Mouse (Mus musculus) lung, embryonic 16.5 days (tissue): ENCODE results near the gene Plcg2. TPM values are rescaled to one million over a fixed set of nuclear protein-coding genes. Genes with fewer than 3 reads are reported as not detected.

Source experiments
- ATAC-seq: fragments of 200-750 bp; cut with Nextera tagmentation; 2 replicates; pipeline ENCODE4 v1.8.0; 2017; ENCODE audit warnings: low read depth, mild to moderate bottlenecking, moderate library complexity
- H3K27ac ChIP-seq: fragments of 300-500 bp; sonication (generic); 2 replicates; pipeline ENCODE4 v1.5.1; 2014; ENCODE audit warnings: mild to moderate bottlenecking, control low read depth, low read length
- H3K27me3 ChIP-seq: fragments of 300-500 bp; sonication (generic); 2 replicates; pipeline ENCODE4 v1.6.1; 2014; ENCODE audit warnings: low read depth, low read length, mixed read lengths; ENCODE audit not compliant: control insufficient read depth, insufficient read depth
- H3K36me3 ChIP-seq: fragments of 300-500 bp; sonication (generic); 2 replicates; pipeline ENCODE4 v1.6.1; 2014; ENCODE audit warnings: low read length; ENCODE audit not compliant: control insufficient read depth, insufficient read depth
- H3K4me1 ChIP-seq: fragments of 300-500 bp; sonication (generic); replicated peaks from 2 replicates; pipeline ENCODE4 v1.6.1; 2014; ENCODE audit warnings: low read length, mixed read lengths; ENCODE audit not compliant: control insufficient read depth, insufficient read depth
- H3K4me2 ChIP-seq: fragments of 300-500 bp; sonication (generic); 2 replicates; pipeline ENCODE4 v1.6.1; 2014; ENCODE audit warnings: low read depth, low read length, control low read depth
- H3K4me3 ChIP-seq: fragments of 300-500 bp; sonication (generic); 2 replicates; pipeline ENCODE4 v1.5.1; 2014; ENCODE audit warnings: mild to moderate bottlenecking, low read length, control low read depth
- H3K9ac ChIP-seq: fragments of 300-500 bp; sonication (generic); 2 replicates; pipeline ENCODE4 v1.6.1; 2014; ENCODE audit warnings: low read length, control low read depth
- H3K9me3 ChIP-seq: fragments of 300-500 bp; sonication (generic); 2 replicates; pipeline ENCODE4 v1.6.1; 2016; ENCODE audit warnings: low read length; ENCODE audit not compliant: control insufficient read depth
- WGBS: fragments of 180-500 bp; shearing (Covaris S2); extraction: QIAGEN DNeasy Blood & Tissue Kit; methylation state at CpG from one replicate; pipeline ENCODE4 v1.1.7; 2014; 5-methylcytosine and 5-hydroxymethylcytosine counted together
- polyA plus RNA-seq: library from polyadenylated mRNA; unstranded; fragments of >200 nt; fragmentation: Nextera tagmentation; extraction: Ambion mirVana; gene quantifications from 2 replicates; pipeline ENCODE4 v1.2.1, GENCODE M21; 2015

The Plcg2 gene
- polyA plus RNA-seq, 1 experiment from 2014 or later = 4.3 TPM

DNA sequence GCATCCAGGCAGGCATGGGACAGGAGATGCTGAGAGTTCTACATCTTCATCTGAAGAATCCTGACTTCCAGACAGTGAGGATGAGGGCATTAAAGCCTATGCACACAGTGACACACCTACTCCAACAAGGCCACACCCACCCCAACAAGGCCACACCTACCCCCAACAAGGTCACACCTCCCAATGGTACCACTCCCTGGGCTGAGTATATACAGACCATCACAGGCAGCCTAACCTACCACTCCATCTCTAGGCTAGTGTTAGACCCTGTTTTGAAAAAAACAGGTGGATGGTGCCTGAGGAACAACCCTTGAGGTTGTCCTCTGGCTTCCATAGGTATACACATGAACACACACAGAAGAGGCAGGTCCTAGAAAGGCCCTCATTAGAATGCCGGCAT is 154.2 kb downstream of the Plcg2 start:
- WGBS = 97% methylated on average over 1 of the region's 1 CpGs
- Histone ChIP-seq H3K9me3 (peaks cover 3% of the 10 kb centered on the region; the same call in 1 of the 2 replicates), H3K4me3 (no peak overlapping the region), H3K4me2 (no peak overlapping the region), H3K36me3 (no peaks in the 10 kb centered on the region), H3K27ac (no peak overlapping the region), H3K9ac (no peak overlapping the region), H3K4me1 (no peaks in the 10 kb centered on the region), H3K27me3 (no peaks in the 10 kb centered on the region)
- ATAC-seq = no peak

DNA sequence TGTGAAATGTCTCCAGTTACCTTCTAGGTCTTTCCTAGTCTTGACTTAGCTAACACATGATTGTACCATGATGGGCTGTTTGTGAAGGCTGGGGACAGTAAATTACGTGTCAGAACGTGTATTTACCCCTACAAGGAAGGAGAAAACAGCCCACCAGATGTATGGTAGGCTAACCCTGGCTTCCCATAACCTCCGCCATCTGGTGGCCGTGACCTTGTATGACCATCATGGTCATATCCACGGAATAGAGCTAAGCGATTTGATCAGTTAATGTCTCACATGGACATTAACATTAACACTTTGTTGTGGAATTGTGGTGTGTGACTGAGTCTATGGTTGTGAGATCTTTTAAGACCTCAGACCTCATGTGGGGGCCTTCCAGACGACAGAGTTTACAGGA is 160.9 kb downstream of the Plcg2 start:
- no peak for ATAC-seq
- Histone ChIP-seq H3K9ac (no peak overlapping the region), H3K27ac (no peak overlapping the region), H3K4me1 (peaks cover 8% of the 10 kb centered on the region; the same call in 1 of the 2 replicates), H3K4me2 (no peak overlapping the region), H3K4me3 (no peak overlapping the region), H3K27me3 (no peaks in the 10 kb centered on the region), H3K9me3 (no peaks in the 10 kb centered on the region), H3K36me3 (no peaks in the 10 kb centered on the region)
- 65% methylated on average over 7 of the region's 7 CpGs for WGBS

DNA sequence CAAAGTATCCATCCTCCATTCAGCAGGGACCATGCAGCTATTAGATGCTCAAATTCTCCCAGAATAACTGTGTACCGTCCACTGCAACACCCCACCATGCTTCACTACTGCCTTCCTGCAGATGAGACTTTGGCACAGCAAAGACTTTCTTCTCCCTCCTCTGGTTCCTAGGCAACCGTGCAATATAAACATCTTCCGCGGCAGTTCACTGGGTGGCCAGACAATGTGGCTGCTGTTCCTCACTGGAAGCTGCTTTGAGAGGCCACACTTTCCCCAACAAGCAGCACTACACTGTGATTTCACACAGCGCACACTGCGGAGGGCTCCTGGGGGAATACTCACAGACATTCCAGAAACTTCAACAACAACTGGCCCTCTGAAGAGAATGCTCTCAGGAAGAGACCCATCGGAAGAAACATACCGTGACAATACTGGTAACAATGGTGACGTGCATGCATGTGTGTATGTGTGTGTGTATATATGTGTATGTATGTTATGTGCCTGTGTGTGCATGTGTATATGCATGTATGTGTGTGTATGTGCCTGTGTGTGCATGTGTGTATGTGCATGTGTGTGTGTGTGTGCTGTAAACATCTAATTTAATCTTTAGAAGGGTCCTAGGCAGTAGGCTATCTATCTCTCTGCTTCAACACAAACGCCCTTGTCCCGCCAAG is 162.4 kb downstream of the Plcg2 start:
- no peak overlapping the region for H3K4me2 ChIP-seq
- H3K27ac ChIP-seq = no peak overlapping the region
- H3K4me3 ChIP-seq = no peak overlapping the region
- H3K4me1 ChIP-seq = peaks cover 8% of the 10 kb centered on the region; the same call in 1 of the 2 replicates
- H3K27me3 ChIP-seq = no peaks in the 10 kb centered on the region
- H3K9me3 ChIP-seq = no peaks in the 10 kb centered on the region
- peak; percentile 84 for ATAC-seq
- H3K36me3 ChIP-seq = no peaks in the 10 kb centered on the region
- no peak overlapping the region for H3K9ac ChIP-seq
- 13% methylated on average over 11 of the region's 11 CpGs for WGBS

GRCm38 (mm10) chr8:117667349-117668124 is 169.4 kb downstream of the Plcg2 start:
- no peaks in the 10 kb centered on the region for H3K36me3 ChIP-seq
- H3K4me2 ChIP-seq = no peak overlapping the region
- no peak overlapping the region for H3K27ac ChIP-seq
- no peak overlapping the region for H3K9ac ChIP-seq
- no peaks in the 10 kb centered on the region for H3K4me1 ChIP-seq
- H3K9me3 ChIP-seq = no peaks in the 10 kb centered on the region
- ATAC-seq = no peak
- H3K27me3 ChIP-seq = peaks cover 4% of the 10 kb centered on the region; the same call in 1 of the 2 replicates
- H3K4me3 ChIP-seq = no peak overlapping the region
- whole genome bisulfite sequencing = 66% methylated on average over 13 of the region's 13 CpGs

DNA sequence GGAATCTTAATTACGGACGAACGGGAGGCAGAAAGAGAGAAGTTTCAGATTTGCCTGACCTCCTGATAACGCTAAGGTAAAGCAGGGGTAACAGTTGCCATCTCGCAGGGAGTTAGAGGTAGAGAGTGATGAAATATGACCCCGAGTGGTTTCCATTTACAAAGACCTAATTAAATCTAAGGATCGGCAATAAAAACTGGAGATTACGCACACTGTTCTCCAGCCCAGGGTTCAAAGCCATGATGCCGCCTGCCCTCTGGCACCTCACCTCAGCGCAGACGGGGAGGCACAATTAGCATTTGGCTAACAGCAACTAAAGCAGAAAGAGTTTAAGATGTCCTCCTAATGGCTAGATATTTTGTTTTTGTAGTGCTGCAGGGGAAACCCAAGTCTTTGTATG is 172.4 kb downstream of the Plcg2 start:
- Histone ChIP-seq H3K4me3 (no peak overlapping the region), H3K9ac (no peak overlapping the region), H3K9me3 (no peaks in the 10 kb centered on the region), H3K36me3 (no peaks in the 10 kb centered on the region), H3K27me3 (peaks cover 4% of the 10 kb centered on the region; the same call in 1 of the 2 replicates), H3K4me2 (no peak overlapping the region), H3K27ac (no peak overlapping the region), H3K4me1 (no peaks in the 10 kb centered on the region)
- WGBS = 19% methylated on average over 11 of the region's 11 CpGs
- ATAC-seq = no peak

GRCm38 (mm10) chr8:117672558-117672957 is 174.5 kb downstream of the Plcg2 start:
- H3K4me3 ChIP-seq = no peak overlapping the region
- no peak for ATAC-seq
- no peak overlapping the region for H3K4me2 ChIP-seq
- no peaks in the 10 kb centered on the region for H3K4me1 ChIP-seq
- WGBS = 75% methylated on average over 3 of the region's 3 CpGs
- no peaks in the 10 kb centered on the region for H3K9me3 ChIP-seq
- peaks cover 4% of the 10 kb centered on the region; the same call in 1 of the 2 replicates for H3K27me3 ChIP-seq
- no peak overlapping the region for H3K27ac ChIP-seq
- no peaks in the 10 kb centered on the region for H3K36me3 ChIP-seq
- no peak overlapping the region for H3K9ac ChIP-seq

- Histone ChIP-seq H3K4me1 (no peaks in the 10 kb centered on the region), H3K4me2 (peak within 1 kb of the TSS; percentile 73), H3K27ac (no peak within 1 kb of the TSS), H3K27me3 (peaks cover 4% of the 10 kb centered on the region; the same call in 1 of the 2 replicates), H3K4me3 (peak within 1 kb of the TSS; percentile 61), H3K36me3 (no peaks in the 10 kb centered on the region), H3K9ac (peak within 1 kb of the TSS; percentile 68), H3K9me3 (no peaks in the 10 kb centered on the region)
- peak; percentile 36; the same call in 1 of the 2 replicates for ATAC-seq
- WGBS = 4% methylated on average over 17 of the region's 17 CpGs
Observed at GRCm38 (mm10) chr8:117673430-117673830, 175.3 kb downstream of the Plcg2 start, which contains the start of gene Sdr42e1. TSS of gene Sdr42e1 (minus strand) at chr8:117673689.

DNA sequence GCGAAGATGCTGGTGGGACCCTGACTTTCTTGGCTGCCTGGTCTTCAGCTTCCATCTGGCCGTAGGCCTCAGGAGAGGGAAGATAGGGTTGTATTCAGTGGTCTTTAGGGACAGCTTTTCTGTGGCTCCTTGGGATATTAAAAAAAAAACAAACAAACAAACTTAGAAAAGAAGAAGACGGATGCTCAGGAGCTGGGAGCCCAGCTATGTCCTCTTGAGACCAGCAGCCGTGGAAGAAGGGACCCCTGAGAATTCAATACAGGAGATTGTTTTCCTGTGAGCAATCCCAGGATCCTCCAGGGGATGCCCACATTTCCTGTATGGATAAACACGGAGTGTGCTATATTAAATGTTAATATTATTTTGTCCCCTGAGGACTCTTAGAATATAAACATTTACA is 177.1 kb downstream of the Plcg2 start:
- Histone ChIP-seq H3K9ac (no peak overlapping the region), H3K9me3 (no peaks in the 10 kb centered on the region), H3K4me3 (no peak overlapping the region), H3K36me3 (no peaks in the 10 kb centered on the region), H3K27ac (no peak overlapping the region), H3K4me2 (no peak overlapping the region), H3K4me1 (no peaks in the 10 kb centered on the region), H3K27me3 (peaks cover 4% of the 10 kb centered on the region; the same call in 1 of the 2 replicates)
- 72% methylated on average over 5 of the region's 5 CpGs for WGBS
- ATAC-seq = no peak

DNA sequence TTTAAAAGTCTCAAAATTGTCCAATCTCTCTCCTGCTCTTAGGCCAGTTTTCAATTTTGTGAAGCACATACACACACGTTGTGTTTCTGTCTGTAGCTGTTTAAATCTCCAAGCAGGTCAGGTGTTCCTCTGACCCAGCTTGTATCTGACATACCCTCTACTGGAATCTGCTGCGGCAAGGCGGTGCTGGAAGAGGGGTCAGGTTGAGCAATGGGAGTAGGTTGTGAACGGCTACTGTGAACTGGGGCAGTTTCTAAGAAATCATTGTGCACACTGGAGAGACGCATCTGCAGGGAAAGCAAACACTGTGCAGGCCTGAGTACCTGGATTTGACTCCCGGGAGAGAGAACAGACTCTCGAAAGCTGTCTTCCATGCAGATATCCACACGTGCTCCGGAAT is 178.4 kb downstream of the Plcg2 start:
- ATAC-seq = 0 out of 2 replicates have a peak, but pooled peaks have one; percentile 36
- Histone ChIP-seq H3K36me3 (no peaks in the 10 kb centered on the region), H3K4me1 (no peaks in the 10 kb centered on the region), H3K4me2 (no peak overlapping the region), H3K27ac (no peak overlapping the region), H3K9ac (no peak overlapping the region), H3K27me3 (no peaks in the 10 kb centered on the region), H3K9me3 (no peaks in the 10 kb centered on the region), H3K4me3 (no peak overlapping the region)
- WGBS = 42% methylated on average over 9 of the region's 9 CpGs
